8 mouse cellular contexts compared by ENCODE assay signal in genomic region chr19:56919628-56920027, GRCm38 (mm10). TPM values are rescaled to one million over a fixed set of nuclear protein-coding genes. Genes with fewer than 3 reads are reported as not detected.
DNase-seq lines count a peak whose midpoint lies in the region; ATAC-seq and TF ChIP-seq lines count a peak whose summit lies in the region.

No protein-coding gene starts in this region.

- peak; percentile 88 to 97 for DNase-seq in adrenal gland, adult (ENCODE audit: inconsistent age in 2 of 2, low spot score in 1 of 2)
- DNase-seq in cerebellum, postnatal 4 days (ENCODE audit: low spot score in 2 of 2), result peak; percentile 87 to 88
- peak; percentile 78 to 79 for DNase-seq in gastrocnemius, adult 8-10 months (ENCODE audit: low spot score in 2 of 2)
- DNase-seq in induced T-regulatory cell, adult 2 months (ENCODE audit: low read depth), result peak; percentile 65
- DNase-seq in left cerebral cortex, adult 8-10 months (ENCODE audit: low spot score in 2 of 2), result peak; percentile 47 to 76
- DNase-seq in midbrain, embryonic 11.5 days (ENCODE audit: low spot score, missing footprints), result peak; percentile 98
- DNase-seq in T-cell, adult 2 months (ENCODE audit: low spot score), result no peak

- TF ChIP-seq CTCF in small intestine, adult 2 months (IDR thresholded peaks at IDR 0.05; ENCODE audit: extremely low read depth, insufficient read length, insufficient replicate concordance, low read depth, low read length), result peak; percentile 87; the same call in 1 of the 2 replicates

- no peaks in the 10 kb centered on the region for H3K4me1 ChIP-seq in midbrain, embryonic 11.5 days (ENCODE audit: control insufficient read depth, insufficient read depth, low read length)
- peaks cover 5% of the 10 kb centered on the region; the same call in 1 of the 2 replicates for H3K4me1 ChIP-seq in small intestine, adult 2 months (ENCODE audit: control insufficient read depth, insufficient read depth, insufficient read length, low read length)

- ATAC-seq in midbrain, embryonic 11.5 days (ENCODE audit: low FRiP score), result peak; percentile 85

- no peaks in the 10 kb centered on the region for H3K27me3 ChIP-seq in midbrain, embryonic 11.5 days (ENCODE audit: control insufficient read depth, insufficient read depth, low read length)
- no peaks in the 10 kb centered on the region for H3K27me3 ChIP-seq in small intestine, adult 2 months (ENCODE audit: control insufficient read depth, insufficient read depth, low read length)

- TF ChIP-seq POLR2A in small intestine, adult 2 months (IDR thresholded peaks at IDR 0.05; ENCODE audit: low read depth, low read length), result no peak

- no peak overlapping the region for H3K4me3 ChIP-seq in midbrain, embryonic 11.5 days (ENCODE audit: low read depth, low read length)
- H3K4me3 ChIP-seq in small intestine, adult 2 months (ENCODE audit: low read depth, low read length), result no peak overlapping the region

- no peaks in the 10 kb centered on the region for H3K36me3 ChIP-seq in midbrain, embryonic 11.5 days (ENCODE audit: control insufficient read depth, insufficient read depth, low read length)
- no peaks in the 10 kb centered on the region for H3K36me3 ChIP-seq in small intestine, adult 2 months (ENCODE audit: control insufficient read depth, insufficient read depth, low read length)

- no peak overlapping the region for H3K9ac ChIP-seq in midbrain, embryonic 11.5 days (ENCODE audit: low read length)

- no peaks in the 10 kb centered on the region for H3K9me3 ChIP-seq in midbrain, embryonic 11.5 days (ENCODE audit: control insufficient read depth, low read length)

- H3K4me2 ChIP-seq in midbrain, embryonic 11.5 days, result no peak overlapping the region

- no peak overlapping the region for H3K27ac ChIP-seq in midbrain, embryonic 11.5 days (ENCODE audit: low read depth, low read length)
- H3K27ac ChIP-seq in small intestine, adult 2 months (ENCODE audit: insufficient read depth, low read depth, low read length), result no peak overlapping the region

- 31% methylated on average over 7 of the region's 7 CpGs for WGBS in midbrain, embryonic 11.5 days
- 30% methylated on average over 7 of the region's 7 CpGs for WGBS in small intestine, adult 2 months

RNA-seq across cellular contexts. Expression of gene Vwa2, which starts 45.6 kb away (rescaled TPM):
- total RNA-seq in gastrocnemius, adult 8-10 months (2022), result not detected
- under 1 TPM in 1 of 4 experiments, not detected in 3; 0.11 TPM for total RNA-seq in left cerebral cortex, adult 8-10 months (2022)
- 0.18 and 0.26 TPM in 2 replicates for polyA plus RNA-seq in midbrain, embryonic 11.5 days (2014; fragmentation: Nextera tagmentation; extraction: Ambion mirVana)
- polyA plus RNA-seq in small intestine, adult 2 months (2012; rRNA removed), result 0.27 and 0.49 TPM in 2 replicates
